Comparison of ENCODE assay signal across 20 mouse cellular contexts in genomic region chr4:83329615-83330014, GRCm38 (mm10). TPM values are rescaled to one million over a fixed set of nuclear protein-coding genes. Genes with fewer than 3 reads are reported as not detected.
A peak's percentile ranks its signal among the peaks of the same experiment; 100 is the strongest.
DNase-seq lines count a peak whose midpoint lies in the region; TF ChIP-seq lines count a peak whose summit lies in the region.
"Had no signal": no experiment of that assay in that cellular context is flagged by ENCODE, and none has a peak within 500 bp of the region (broad histone marks: within the 10 kb centered on the region; RNA-seq: fewer than 3 reads in every experiment).

No protein-coding gene starts in this region.

- no peaks in the 10 kb centered on the region for H3K9me3 ChIP-seq in ES-Bruce4 (replicated peaks; ENCODE audit: control insufficient read depth, insufficient read depth, low read length, poor library complexity, severe bottlenecking)
- H3K9me3 ChIP-seq in ES-E14 (ENCODE audit: control insufficient read depth, insufficient read depth, low read depth, low read length): no peaks in the 10 kb centered on the region
- H3K9me3 ChIP-seq: embryonic facial prominence, embryonic 10.5 days; embryonic facial prominence, embryonic 12.5 days; forebrain, embryonic 13.5 days; forebrain, embryonic 15.5 days had no signal

- TF ChIP-seq EP300 in ES-Bruce4 (IDR thresholded peaks at IDR 0.05; ENCODE audit: insufficient read depth, low read depth, low read length): peak; percentile 99

- H3K4me1 ChIP-seq in ES-Bruce4 (ENCODE audit: control insufficient read depth, insufficient read depth, low read length) (peaks cover 13% of the 10 kb centered on the region), ES-E14 (ENCODE audit: control insufficient read depth in 2 of 2, insufficient read depth in 2 of 2, low read length in 2 of 2, poor library complexity in 1 of 2) (peaks cover 7 to 13% of the 10 kb centered on the region in 2 experiments)
- H3K4me1 ChIP-seq: embryonic facial prominence, embryonic 12.5 days; forebrain, embryonic 13.5 days; forebrain, embryonic 15.5 days had no signal

- H3K4me3 ChIP-seq in ES-Bruce4 (ENCODE audit: low read depth, low read length): no peak overlapping the region
- peak overlapping the region; percentile 37 to 43; a peak in 3 of 4 replicates for H3K4me3 ChIP-seq in ES-E14 (ENCODE audit: insufficient read depth in 1 of 2, low read depth in 1 of 2, low read length in 2 of 2, poor library complexity in 1 of 2, severe bottlenecking in 1 of 2)
- H3K4me3 ChIP-seq: embryonic facial prominence, embryonic 10.5 days; embryonic facial prominence, embryonic 12.5 days; forebrain, embryonic 13.5 days; forebrain, embryonic 15.5 days had no signal

- no peaks in the 10 kb centered on the region for H3K27me3 ChIP-seq in ES-Bruce4 (ENCODE audit: control insufficient read depth, insufficient read depth, low read length, poor library complexity, severe bottlenecking)
- H3K27me3 ChIP-seq: embryonic facial prominence, embryonic 12.5 days; forebrain, embryonic 15.5 days had no signal

- H3K9ac ChIP-seq in ES-Bruce4 (ENCODE audit: low read depth, poor library complexity, severe bottlenecking) (no peak overlapping the region; the same call in 1 of the 2 replicates), ES-E14 (ENCODE audit: insufficient read depth, low read depth, low read length, poor library complexity, severe bottlenecking) (no peak overlapping the region)
- H3K9ac ChIP-seq: embryonic facial prominence, embryonic 12.5 days; forebrain, embryonic 13.5 days; forebrain, embryonic 15.5 days; forebrain, postnatal 0 days had no signal

- H3K27ac ChIP-seq in ES-Bruce4 (ENCODE audit: insufficient read depth, low read length) (peak overlapping the region; percentile 96), ES-E14 (ENCODE audit: insufficient read depth, low read depth, low read length, poor library complexity, severe bottlenecking) (peak overlapping the region; percentile 100; the same call in 1 of the 2 replicates)
- H3K27ac ChIP-seq: embryonic facial prominence, embryonic 10.5 days; embryonic facial prominence, embryonic 12.5 days; forebrain, embryonic 13.5 days; forebrain, embryonic 15.5 days had no signal

- no peak for TF ChIP-seq CTCF in ES-Bruce4 (IDR thresholded peaks at IDR 0.05; ENCODE audit: low read depth, low read length)

- H3K36me3 ChIP-seq in ES-Bruce4 (ENCODE audit: control insufficient read depth, insufficient read depth, low read length, poor library complexity, severe bottlenecking) (no peaks in the 10 kb centered on the region), ES-E14 (ENCODE audit: control insufficient read depth, insufficient read depth, low read length, poor library complexity, severe bottlenecking) (no peaks in the 10 kb centered on the region)
- H3K36me3 ChIP-seq: embryonic facial prominence, embryonic 10.5 days; embryonic facial prominence, embryonic 12.5 days; forebrain, embryonic 15.5 days had no signal

- DNase-seq in ES-E14 (ENCODE audit: low read depth, low spot score) (peak; percentile 85), ZHBTc4 (ENCODE audit: low read depth, low spot score) (peak; percentile 97)
- no peak for DNase-seq in frontal cortex, postnatal 36 days (ENCODE audit: low spot score in 2 of 2)
- no peak for DNase-seq in gastrocnemius, postnatal 10 days
- DNase-seq in lung, postnatal 14 days: no peak
- DNase-seq in adrenal gland, postnatal 14 days: no peak
- DNase-seq: adrenal gland, adult 2 months; adrenal gland, postnatal 10 days; adrenal gland, postnatal 36 days; cerebellum, adult 11-12 months; cerebellum, adult 2 months; cerebellum, adult 9-10 months; cerebellum, postnatal 10 days; cerebellum, postnatal 25 days; forebrain, postnatal 0 days had no signal

- in situ Hi-C loops in ES-E14 (cut with MboI; ENCODE audit: low sequenced_read_pairs in 2 of 2, unreplicated experiment in 2 of 2): no loop called here

- TF ChIP-seq POLR2A in ES-Bruce4 (IDR thresholded peaks at IDR 0.05; ENCODE audit: insufficient read depth, low read length): no peak

TF ChIP-seq in ES-E14, 5 proteins besides CTCF, POLR2A, EP300 and RAD21:
- TF ChIP-seq MAFK (IDR thresholded peaks at IDR 0.05; ENCODE audit: insufficient read depth, low read depth, low read length) (no peak), HCFC1 (IDR thresholded peaks at IDR 0.05; ENCODE audit: borderline replicate concordance, insufficient read depth, low read length) (0 out of 2 replicates have a peak, but pooled peaks have one; percentile 27), ZNF384 (IDR thresholded peaks at IDR 0.05; ENCODE audit: low read depth, low read length) (no peak)

RNA-seq across cellular contexts. Expression of gene Ttc39b, which starts 5.6 kb away (rescaled TPM):
- 36.8 and 48.9 TPM in 2 replicates for polyA plus RNA-seq in ES-Bruce4 (2011; ENCODE audit: insufficient read depth, insufficient read length, low read depth, missing spikeins)
- total RNA-seq in ES-E14 (2012; rRNA removed): 65.6 and 76.2 TPM in 2 replicates
- 10 to 100 TPM in 1 of 2 experiments, 1 to 10 TPM in 1; 7.3 to 10.5 TPM for total RNA-seq in gastrocnemius, postnatal 10 days (2021)
- total RNA-seq in adrenal gland, postnatal 14 days (2021): 18.7 and 19.1 TPM in 2 replicates

Comparison
In these comparisons a context has a peak if more than half of its experiments do, and no peak if none do; other contexts are left out.
1. DNase-seq: peak in ES-E14 (single experiment) and ZHBTc4 (single experiment); none in frontal cortex, postnatal 36 days (0 of 2), gastrocnemius, postnatal 10 days (single experiment), lung, postnatal 14 days (single experiment) and adrenal gland, postnatal 14 days (single experiment).